Mouse (Mus musculus) liver, embryonic 14.5 days (tissue): ENCODE measurements at regions not wholly inside any gene's neighbourhood (a gene's known extent, or its start where the extent isn't known, plus 50 kb on each side); places are given as distances from the start of the nearest gene placed in this dataset.

ENCODE experiments used
- CTCF ChIP-seq: IDR thresholded peaks from 2 replicates; pipeline ENCODE4 v1.5.1; 2016; ENCODE audit warnings: antibody characterized with exemption, low read depth, control low read depth
- EP300 ChIP-seq: IDR thresholded peaks from 2 replicates; pipeline ENCODE4 v1.6.1; 2016; ENCODE audit warnings: antibody characterized with exemption, low read depth

GRCm38 (mm10) chr3:128327677-128328076 is 431.6 kb upstream of the Fam241a start:
- TF ChIP-seq CTCF (no peak), EP300 (no peak)
